Mouse (Mus musculus): ENCODE measurements around the gene Cdh4.

Cdh4 gene

DNA sequence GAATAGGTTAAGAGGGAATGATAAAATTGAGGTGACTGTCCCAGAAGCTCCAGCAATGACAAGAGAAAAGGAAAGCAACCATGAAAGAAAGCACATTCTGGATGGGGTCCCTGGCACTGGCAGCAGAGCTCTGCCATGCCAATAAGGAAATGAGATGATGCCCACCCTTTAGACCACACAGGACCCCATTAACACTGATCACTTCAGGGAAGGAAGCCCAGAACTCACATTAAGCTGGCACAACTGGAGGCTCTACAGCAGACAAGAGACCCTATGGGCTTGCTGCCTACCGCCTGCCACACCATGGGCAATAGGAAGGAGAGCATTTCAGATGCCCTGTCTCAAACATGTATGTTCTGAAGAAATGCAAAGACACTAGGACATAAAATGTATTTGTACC, 499.5 kb downstream of the Cdh4 start:
- no peak for DNase-seq (ENCODE audit: low read depth, low spot score)

DNA sequence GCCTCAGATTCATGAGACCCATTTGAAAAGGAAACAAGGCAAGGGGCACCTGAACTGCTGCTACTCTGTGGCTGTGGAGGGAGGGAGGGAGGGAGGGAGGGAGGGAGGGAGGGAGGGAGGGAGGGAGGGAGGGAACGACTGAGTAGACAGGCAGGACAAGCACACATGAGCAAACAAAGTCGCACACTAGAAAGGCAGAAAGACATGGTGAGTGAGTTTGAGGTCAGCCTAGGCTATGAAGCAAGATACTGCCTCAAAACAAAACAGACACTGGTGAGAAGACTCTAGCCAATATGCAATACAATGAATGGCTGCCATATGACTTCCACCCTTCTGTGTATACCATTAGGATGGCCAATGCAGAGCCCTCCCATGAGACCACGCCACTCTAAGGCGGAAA, 502.8 kb downstream of the Cdh4 start:
- no peak for DNase-seq (ENCODE audit: low read depth, low spot score)

DNA sequence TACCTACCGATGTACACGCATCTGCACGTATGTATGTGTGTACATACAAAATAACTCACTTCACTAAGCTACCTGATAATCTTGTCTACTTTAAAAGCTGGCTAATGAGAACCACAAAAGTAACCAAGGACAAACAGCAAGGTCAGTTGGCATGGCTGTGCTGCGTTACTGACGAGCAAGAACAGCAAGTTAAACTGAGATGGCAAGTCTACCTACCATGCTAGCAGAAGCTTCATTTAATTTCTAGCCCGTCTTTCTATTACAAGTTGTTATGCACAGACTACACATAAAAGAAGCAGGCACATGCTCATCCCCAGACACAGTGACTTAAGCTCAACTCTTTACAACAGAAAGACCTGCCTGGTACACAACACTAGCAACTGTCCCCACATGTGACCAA, 504.3 kb downstream of the Cdh4 start:
- no peak for DNase-seq (ENCODE audit: low read depth, low spot score)

DNA sequence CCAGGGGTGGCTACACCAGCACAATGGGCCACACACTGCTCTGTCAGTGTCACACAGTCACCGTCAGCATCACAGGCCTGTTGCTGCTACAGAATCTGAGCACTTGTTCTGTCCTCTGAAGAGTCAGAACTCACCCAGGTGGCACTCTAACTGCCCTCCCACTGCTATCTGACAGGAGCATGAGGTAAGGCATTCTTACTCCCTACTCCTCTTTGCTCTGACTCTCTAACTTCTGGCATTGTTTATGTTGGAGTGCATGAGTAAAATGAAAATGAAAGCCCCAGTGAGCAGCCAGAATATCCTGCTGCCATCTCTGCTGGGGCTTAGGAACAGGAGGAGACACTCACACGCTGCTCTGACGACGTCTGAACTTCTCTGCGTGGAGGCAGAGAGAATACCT, 505.4 kb downstream of the Cdh4 start:
- no peak for DNase-seq (ENCODE audit: low read depth, low spot score)

GRCm38 (mm10) chr2:179948820-179949219, 506.6 kb downstream of the Cdh4 start:
- DNase-seq (ENCODE audit: low read depth, low spot score) = no peak
